26 mouse cellular contexts compared by ENCODE assay signal in genomic region chr1:155347339-155347738, GRCm38 (mm10).
DNase-seq lines count a peak whose midpoint lies in the region; ATAC-seq and TF ChIP-seq lines count a peak whose summit lies in the region.
"Had no signal": no experiment of that assay in that cellular context is flagged by ENCODE, and none has a peak within 500 bp of the region (broad histone marks: within the 10 kb centered on the region; RNA-seq: fewer than 3 reads in every experiment).

No protein-coding gene starts in this region.

- no peaks in the 10 kb centered on the region for H3K27me3 ChIP-seq in liver, embryonic 11.5 days (replicated peaks; ENCODE audit: control insufficient read depth, insufficient read depth, low read length)
- no peaks in the 10 kb centered on the region for H3K27me3 ChIP-seq in G1E (ENCODE audit: insufficient read depth, low read length)
- H3K27me3 ChIP-seq in liver, embryonic 12.5 days (replicated peaks) = no peaks in the 10 kb centered on the region
- no peaks in the 10 kb centered on the region for H3K27me3 ChIP-seq in embryonic facial prominence, embryonic 10.5 days (replicated peaks; ENCODE audit: low read depth, poor library complexity, severe bottlenecking)
- H3K27me3 ChIP-seq: forebrain, embryonic 13.5 days; hindbrain, embryonic 12.5 days; intestine, embryonic 15.5 days had no signal

- no peak for DNase-seq in liver, embryonic 11.5 days (ENCODE audit: low spot score)
- DNase-seq in liver (no peak), G1E (ENCODE audit: low spot score) (peak; percentile 10)
- no peak for DNase-seq in adrenal gland, postnatal 14 days
- no peak for DNase-seq in embryonic facial prominence, embryonic 10.5 days (ENCODE audit: low spot score)
- DNase-seq: adrenal gland, adult 8-10 months; cerebellum, adult 11 months; cerebellum, adult 9-10 months; gastrocnemius, postnatal 25 days; heart, adult 18-20 months; heart, postnatal 36 days; kidney, adult 2 months; layer of hippocampus, postnatal 36 days had no signal

- H3K36me3 ChIP-seq in liver, embryonic 11.5 days (ENCODE audit: control insufficient read depth, insufficient read depth, low read length) = no peaks in the 10 kb centered on the region
- H3K36me3 ChIP-seq in G1E (replicated peaks) = peaks cover 17% of the 10 kb centered on the region
- H3K36me3 ChIP-seq in liver, embryonic 12.5 days = peaks cover 5% of the 10 kb centered on the region
- H3K36me3 ChIP-seq in embryonic facial prominence, embryonic 10.5 days (replicated peaks) = no peaks in the 10 kb centered on the region
- H3K36me3 ChIP-seq: hindbrain, embryonic 12.5 days; intestine, embryonic 15.5 days; midbrain, embryonic 10.5 days had no signal

- peak overlapping the region; percentile 34 for H3K4me2 ChIP-seq in liver, embryonic 11.5 days
- H3K4me2 ChIP-seq in liver, embryonic 12.5 days = peak overlapping the region; percentile 32
- H3K4me2 ChIP-seq: forebrain, embryonic 13.5 days; heart, embryonic 11.5 days; hindbrain, embryonic 12.5 days; intestine, embryonic 15.5 days had no signal

- no peak overlapping the region for H3K4me3 ChIP-seq in liver, embryonic 11.5 days (ENCODE audit: low read depth, low read length)
- no peak overlapping the region; the same call in 1 of the 2 replicates for H3K4me3 ChIP-seq in G1E (ENCODE audit: low read depth, low read length)
- no peak overlapping the region for H3K4me3 ChIP-seq in liver, embryonic 12.5 days
- no peak overlapping the region for H3K4me3 ChIP-seq in embryonic facial prominence, embryonic 10.5 days
- H3K4me3 ChIP-seq: erythroblast, embryonic 14.5 days; forebrain, embryonic 13.5 days; hindbrain, embryonic 12.5 days; intestine, embryonic 15.5 days; midbrain, embryonic 10.5 days; myocyte had no signal

- H3K27ac ChIP-seq in liver, embryonic 11.5 days (ENCODE audit: low read depth, low read length) = no peak overlapping the region
- H3K27ac ChIP-seq in liver, embryonic 12.5 days = peak overlapping the region; percentile 52
- H3K27ac ChIP-seq in embryonic facial prominence, embryonic 10.5 days (replicated peaks) = no peak overlapping the region
- H3K27ac ChIP-seq: forebrain, embryonic 13.5 days; hindbrain, embryonic 12.5 days; hindbrain, postnatal 0 days; intestine, embryonic 15.5 days; kidney, postnatal 0 days; macrophage; midbrain, embryonic 10.5 days had no signal

- ATAC-seq in liver, embryonic 11.5 days (replicated peaks; ENCODE audit: low FRiP score) = no peak; the same call in 1 of the 2 replicates
- ATAC-seq in G1E (ENCODE audit: extremely low read depth, insufficient number of reproducible peaks, low FRiP score, poor library complexity, severe bottlenecking) = peak; percentile 57
- ATAC-seq in liver, embryonic 12.5 days = no peak
- ATAC-seq in megakaryocyte progenitor cell, adult 5-6 weeks (replicated peaks; ENCODE audit: poor library complexity) = peak; percentile 46
- ATAC-seq: CD4-positive, CD25-positive, alpha-beta regulatory T cell, adult 4 months; forebrain, embryonic 13.5 days; hindbrain, postnatal 0 days; intestine, embryonic 15.5 days had no signal

- no peak for TF ChIP-seq CTCF in G1E (IDR thresholded peaks at IDR 0.05; ENCODE audit: low read depth, low read length)

- WGBS in liver, embryonic 11.5 days = 59% methylated on average over 4 of the region's 4 CpGs
- 37% methylated on average over 4 of the region's 4 CpGs for WGBS in liver, embryonic 12.5 days (ENCODE audit: insufficient replicate concordance)
- 87% methylated on average over 4 of the region's 4 CpGs for WGBS in embryonic facial prominence, embryonic 10.5 days

- H3K9ac ChIP-seq in liver, embryonic 11.5 days (ENCODE audit: low read depth, low read length) = no peak overlapping the region
- no peak overlapping the region for H3K9ac ChIP-seq in liver, embryonic 12.5 days
- H3K9ac ChIP-seq: forebrain, embryonic 13.5 days; hindbrain, embryonic 12.5 days; intestine, embryonic 15.5 days had no signal

- peaks cover 24% of the 10 kb centered on the region for H3K4me1 ChIP-seq in liver, embryonic 11.5 days (replicated peaks; ENCODE audit: control insufficient read depth, insufficient read depth, low read length)
- H3K4me1 ChIP-seq in G1E (ENCODE audit: insufficient read depth, low read depth, low read length) = peaks cover 70% of the 10 kb centered on the region
- H3K4me1 ChIP-seq in liver, embryonic 12.5 days = peaks cover 58% of the 10 kb centered on the region
- H3K4me1 ChIP-seq in embryonic facial prominence, embryonic 10.5 days = no peaks in the 10 kb centered on the region
- H3K4me1 ChIP-seq: forebrain, embryonic 13.5 days; hindbrain, embryonic 12.5 days; intestine, embryonic 15.5 days; midbrain, embryonic 10.5 days had no signal

- H3K9me3 ChIP-seq in liver, embryonic 11.5 days (ENCODE audit: control insufficient read depth, low read length) = no peaks in the 10 kb centered on the region
- H3K9me3 ChIP-seq in G1E (replicated peaks) = no peaks in the 10 kb centered on the region
- no peaks in the 10 kb centered on the region for H3K9me3 ChIP-seq in liver, embryonic 12.5 days (replicated peaks)
- H3K9me3 ChIP-seq in embryonic facial prominence, embryonic 10.5 days = no peaks in the 10 kb centered on the region
- H3K9me3 ChIP-seq: forebrain, embryonic 13.5 days; hindbrain, embryonic 12.5 days; intestine, embryonic 15.5 days; midbrain, embryonic 10.5 days had no signal

Comparison
In these comparisons a context has a peak if more than half of its experiments do, and no peak if none do; other contexts are left out.
1. ATAC-seq: peak in G1E (single experiment) and megakaryocyte progenitor cell, adult 5-6 weeks (single experiment); none in liver, embryonic 11.5 days (single experiment) and liver, embryonic 12.5 days (single experiment).